Mouse (Mus musculus) stomach, postnatal 0 days (tissue): Measurements from ENCODE around the gene Slc22a17.

Experiments used
- CTCF ChIP-seq: IDR thresholded peaks from 2 replicates; pipeline ENCODE4 v1.5.1; 2016; ENCODE audit warnings: antibody characterized with exemption, low read depth, mild to moderate bottlenecking, moderate library complexity
- EP300 ChIP-seq: optimal IDR thresholded peaks from 2 replicates; pipeline ENCODE3; 2016; ENCODE audit warnings: antibody characterized with exemption

- TF ChIP-seq CTCF (no peak), EP300 (no peak)
Measured at GRCm38 (mm10) chr14:54961487-54961886, 48.6 kb upstream of the Slc22a17 start.
